Mouse (Mus musculus): ENCODE results near the gene Elf1.
"Not testable (repeated sequence)": the region's sequence is repeated elsewhere in the genome, so short reads cannot be mapped to it uniquely, and the experiment has no call there.

Elf1 gene

GRCm38 (mm10) chr14:79521056-79521455 lies 40.1 kb downstream of the Elf1 start:
- DNase-seq (ENCODE audit: low spot score in 2 of 2) = no peak

DNA sequence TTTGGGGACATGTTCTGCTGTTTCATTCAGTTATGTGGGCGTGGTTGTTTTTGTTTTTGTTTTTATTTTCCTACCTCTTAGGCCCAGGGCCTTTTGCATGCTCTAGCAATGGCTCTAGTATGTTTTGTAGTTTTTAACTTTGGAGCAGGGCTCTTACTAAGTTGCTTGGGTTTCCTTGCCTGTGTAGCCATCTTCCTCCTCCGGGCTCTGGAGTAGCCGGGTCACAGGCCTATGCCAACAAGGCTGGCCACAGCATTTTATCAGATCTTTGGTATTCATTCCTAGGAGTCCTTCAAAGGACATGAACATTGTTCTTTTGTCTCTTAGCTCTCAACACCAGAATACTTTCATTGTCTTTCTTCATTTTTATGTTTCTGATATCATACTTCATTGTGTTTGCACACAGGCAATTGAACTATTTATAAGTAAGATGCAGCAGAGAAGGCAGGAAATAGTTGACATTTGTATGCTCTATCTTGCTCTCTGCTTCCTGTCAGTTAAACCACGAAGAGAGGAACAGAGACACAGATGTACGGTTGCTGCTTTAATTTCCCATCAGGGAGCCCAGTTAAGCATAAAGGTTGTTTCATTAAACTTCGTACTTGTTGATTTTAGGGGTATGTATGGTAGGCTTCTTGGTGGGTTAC lies 40.6 kb downstream of the Elf1 start:
- DNase-seq (ENCODE audit: low spot score in 2 of 2) = no peak

DNA sequence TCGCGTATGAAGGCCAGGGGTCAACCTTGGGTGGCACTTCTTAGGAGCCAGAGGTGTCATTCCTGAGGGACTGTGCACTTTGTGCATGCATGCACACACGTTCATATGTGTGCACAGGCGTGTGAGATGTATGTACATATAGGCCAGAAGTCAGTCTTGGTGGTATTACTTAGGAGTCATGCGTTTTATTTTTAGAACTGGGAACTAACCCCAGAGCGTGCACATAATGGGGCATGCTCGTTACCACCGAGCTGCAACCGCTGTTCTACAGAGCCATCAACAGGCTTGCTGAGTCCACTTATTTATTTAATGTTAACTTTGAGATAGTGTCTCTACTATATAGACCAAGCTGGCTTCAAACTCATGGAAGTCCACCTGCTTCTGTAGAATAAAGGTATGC lies 41.4 kb downstream of the Elf1 start:
- no peak for DNase-seq (ENCODE audit: low spot score in 2 of 2)

GRCm38 (mm10) chr14:79526106-79526505 lies 45.1 kb downstream of the Elf1 start:
- DNase-seq (ENCODE audit: low spot score in 2 of 2) = not testable (repeated sequence)

- DNase-seq (ENCODE audit: low spot score in 2 of 2) = no peak
Observed at GRCm38 (mm10) chr14:79527704-79528103, 46.7 kb downstream of the Elf1 start.

- DNase-seq (ENCODE audit: low spot score in 2 of 2) = no peak
Observed at GRCm38 (mm10) chr14:79529581-79530554, 48.9 kb downstream of the Elf1 start.

DNA sequence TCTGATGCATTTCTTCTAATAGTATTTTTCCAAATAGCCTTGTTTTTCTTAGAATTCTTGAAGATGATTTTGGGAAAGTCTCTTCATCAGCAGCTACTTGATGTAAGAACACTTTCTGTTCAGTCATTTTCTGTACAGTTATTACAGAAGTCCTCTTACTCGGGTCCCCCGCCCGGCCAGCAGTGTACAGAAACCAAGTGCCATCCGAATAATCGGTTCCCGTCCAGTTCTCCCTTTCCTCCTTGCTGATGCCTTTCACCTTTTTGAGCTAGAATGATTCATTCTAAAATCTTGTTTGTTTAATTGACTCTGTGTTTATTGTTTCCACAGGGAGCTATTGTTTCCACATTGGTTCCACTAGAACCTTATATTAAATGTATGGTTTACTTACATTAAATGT lies 49.8 kb downstream of the Elf1 start:
- DNase-seq (ENCODE audit: low spot score in 2 of 2) = no peak

DNA sequence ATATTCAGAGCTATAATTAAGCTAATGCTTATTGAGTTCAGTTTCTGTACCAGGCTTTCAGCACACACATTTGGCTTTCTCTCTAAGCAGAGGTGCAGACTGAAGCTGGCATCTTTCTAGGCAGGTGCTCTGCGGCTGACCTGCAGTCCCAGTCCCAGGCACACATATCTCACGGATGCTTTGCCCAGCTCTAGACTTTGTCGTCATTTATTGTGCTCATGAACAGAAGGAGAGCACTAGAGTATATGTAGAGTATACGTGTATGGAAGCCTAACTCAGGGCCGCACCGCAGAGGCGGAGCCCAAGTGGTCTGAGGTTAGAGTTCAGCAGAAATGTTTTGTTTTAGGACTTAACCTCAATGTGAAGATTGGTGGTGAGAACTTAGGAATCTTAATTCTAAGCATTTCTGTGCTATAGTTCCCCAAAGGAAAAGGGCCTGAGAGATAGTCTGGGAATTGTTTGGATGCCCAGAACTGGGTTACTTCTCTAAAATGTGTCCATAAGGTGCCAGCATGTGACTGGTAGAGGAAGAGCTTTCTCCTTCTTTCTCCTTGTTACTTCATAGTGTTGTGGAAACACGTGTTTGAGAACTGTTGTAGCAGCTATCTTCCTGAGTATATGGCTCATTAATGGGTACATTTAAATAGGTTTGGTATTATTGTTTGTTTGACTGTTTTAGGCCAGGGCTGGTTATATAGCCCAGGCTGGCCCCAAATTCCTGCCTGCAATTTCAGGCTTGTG lies 51.2 kb downstream of the Elf1 start:
- DNase-seq (ENCODE audit: low spot score in 2 of 2) = no peak

GRCm38 (mm10) chr14:79533350-79533749 lies 52.4 kb downstream of the Elf1 start:
- no peak for DNase-seq (ENCODE audit: low spot score in 2 of 2)

- no peak for DNase-seq (ENCODE audit: low spot score in 2 of 2)
Observed at GRCm38 (mm10) chr14:79534206-79534605, 53.2 kb downstream of the Elf1 start.

DNA sequence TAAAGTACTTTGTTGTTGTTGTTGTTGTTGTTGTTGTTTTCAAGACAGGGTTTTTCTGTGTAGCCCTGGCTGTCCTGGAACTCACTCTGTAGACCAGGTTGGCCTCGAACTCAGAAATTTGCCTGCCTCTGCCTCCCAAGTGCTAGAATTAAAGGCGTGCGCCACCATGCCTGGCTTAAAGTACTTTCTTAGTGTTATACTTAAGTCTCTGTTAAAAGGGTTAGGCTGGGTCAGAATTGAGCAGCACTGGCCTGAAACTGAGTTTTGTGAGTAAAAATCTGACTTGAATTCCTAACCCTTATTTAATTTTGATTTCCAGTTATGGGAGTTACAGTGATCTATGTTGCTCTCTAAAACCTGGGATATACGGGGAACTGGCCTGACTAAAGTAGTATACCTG lies 53.7 kb downstream of the Elf1 start:
- not testable (repeated sequence) for DNase-seq (ENCODE audit: low spot score in 2 of 2)

DNA sequence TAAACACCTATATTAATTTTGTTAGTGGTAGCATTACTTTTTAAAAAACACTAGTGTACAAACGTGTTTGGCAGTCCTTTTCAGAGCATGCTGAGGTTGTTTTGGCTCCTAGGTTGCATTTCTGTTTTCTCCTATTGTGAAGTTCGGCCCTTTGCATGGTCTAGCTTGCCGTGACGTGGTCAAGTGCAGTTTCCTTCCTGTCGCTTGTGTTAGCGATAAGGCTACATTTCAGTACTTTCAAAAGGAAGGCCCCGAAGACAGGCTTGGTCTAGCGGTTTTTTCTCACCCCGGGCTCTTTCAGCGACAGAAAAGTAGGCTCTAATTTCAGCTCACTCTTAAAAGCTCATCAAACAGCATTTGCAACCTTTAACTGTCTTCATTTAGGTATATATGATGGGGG lies 54.3 kb downstream of the Elf1 start:
- DNase-seq (ENCODE audit: low spot score in 2 of 2) = no peak

- DNase-seq (ENCODE audit: low spot score in 2 of 2) = no peak
Observed at GRCm38 (mm10) chr14:79536011-79536410, 55.0 kb downstream of the Elf1 start.

DNA sequence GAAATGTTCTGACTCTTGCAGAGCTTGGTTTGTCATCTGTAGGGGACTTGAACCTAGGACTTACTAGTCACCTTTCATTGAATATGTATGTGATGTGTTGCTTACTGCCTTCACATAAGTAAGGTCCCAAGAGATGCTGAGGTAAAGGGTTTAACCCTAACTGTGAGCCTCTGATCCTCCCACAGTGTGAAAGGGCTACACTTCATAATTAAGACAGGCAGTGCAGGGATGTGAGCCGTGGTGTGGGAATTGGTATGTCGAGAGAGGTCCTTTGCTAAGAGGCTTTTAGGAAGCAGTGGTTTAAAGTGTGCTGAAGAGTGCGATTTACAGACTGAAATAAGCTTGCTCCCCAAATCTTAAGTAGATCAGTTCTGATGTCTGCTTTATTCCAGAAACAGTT lies 55.8 kb downstream of the Elf1 start:
- DNase-seq (ENCODE audit: low spot score in 2 of 2) = no peak

DNA sequence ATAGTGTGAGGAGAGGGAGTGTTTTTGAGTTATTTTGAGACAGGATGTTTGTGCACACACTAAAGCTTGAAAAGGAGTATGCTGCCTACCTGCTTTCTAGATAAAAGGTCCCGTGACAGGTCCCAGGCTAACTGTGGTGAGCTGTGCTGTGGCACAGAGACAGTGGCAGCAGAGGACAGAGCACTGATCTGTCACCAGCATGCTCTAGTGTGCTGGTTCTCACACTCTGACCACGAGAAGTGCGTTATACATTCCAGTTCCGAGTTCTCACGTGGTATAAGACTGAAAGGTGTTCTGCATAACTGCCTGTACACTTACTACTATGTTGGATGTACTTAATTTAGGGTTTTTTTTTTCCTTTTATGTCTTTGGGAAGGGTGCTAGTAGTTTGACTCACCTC lies 56.5 kb downstream of the Elf1 start:
- DNase-seq (ENCODE audit: low spot score in 2 of 2) = no peak

- DNase-seq (ENCODE audit: low spot score in 2 of 2) = no peak
Observed at GRCm38 (mm10) chr14:79537921-79538320, 56.9 kb downstream of the Elf1 start.

DNA sequence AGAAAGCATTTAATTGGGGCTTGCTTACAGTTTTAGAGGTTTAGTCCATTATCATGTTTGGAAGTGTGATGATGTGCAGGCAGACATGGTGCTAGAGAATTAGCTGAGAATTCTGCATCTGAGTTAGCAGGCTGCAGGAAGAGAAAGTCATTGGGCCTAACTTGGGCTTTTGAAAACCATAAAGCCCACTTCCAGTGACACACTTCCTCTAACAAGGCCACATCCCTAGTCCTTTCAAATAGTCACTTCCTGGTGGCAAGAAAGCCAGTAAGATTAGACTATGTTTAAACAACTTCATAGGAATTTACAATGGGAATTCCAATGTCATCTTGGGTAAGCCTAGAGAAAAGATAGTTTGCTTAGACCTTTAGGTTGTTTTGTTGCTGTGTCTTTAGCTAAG lies 60.6 kb downstream of the Elf1 start:
- DNase-seq (ENCODE audit: low spot score in 2 of 2) = no peak

- no peak for DNase-seq (ENCODE audit: low spot score in 2 of 2)
Observed at GRCm38 (mm10) chr14:79549343-79549742, 68.3 kb downstream of the Elf1 start.

DNA sequence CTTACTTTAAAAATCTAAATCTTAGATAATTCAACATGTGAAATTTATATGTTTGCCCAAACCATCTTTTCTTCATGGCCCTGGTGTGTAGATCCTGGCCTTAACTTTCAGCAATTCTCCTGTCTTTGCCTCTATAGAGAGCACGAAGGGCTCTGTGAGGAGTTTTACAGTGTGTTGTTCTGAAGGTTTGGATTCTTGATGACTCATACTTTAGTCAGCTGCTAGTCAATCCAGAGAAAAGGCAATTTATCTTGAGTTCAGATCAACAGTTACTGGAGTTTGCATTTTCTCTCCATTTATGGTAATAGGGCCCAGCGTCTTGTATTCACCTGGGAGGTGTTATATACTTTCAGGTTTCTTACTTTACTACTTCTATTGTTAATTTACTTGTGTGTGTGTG lies 70.9 kb downstream of the Elf1 start:
- DNase-seq (ENCODE audit: low spot score in 2 of 2) = no peak

GRCm38 (mm10) chr14:79552854-79553253 lies 71.9 kb downstream of the Elf1 start:
- no peak for DNase-seq (ENCODE audit: low spot score in 2 of 2)

- no peak for DNase-seq (ENCODE audit: low spot score in 2 of 2)
Observed at GRCm38 (mm10) chr14:79557796-79558195, 76.8 kb downstream of the Elf1 start.

- no peak for DNase-seq (ENCODE audit: low spot score in 2 of 2)
Observed at GRCm38 (mm10) chr14:79562745-79563144, 81.8 kb downstream of the Elf1 start.

All from right cerebral cortex, postnatal 36 days (tissue).